Mouse (Mus musculus) testis, postnatal 10 days (tissue): ENCODE measurements around the gene 7420426K07Rik.

ENCODE experiments used
- DNase-seq: peaks from one replicate; pipeline ENCODE4 v3.0.0; 2021; ENCODE audit warnings: low spot score

The 7420426K07Rik gene

DNA sequence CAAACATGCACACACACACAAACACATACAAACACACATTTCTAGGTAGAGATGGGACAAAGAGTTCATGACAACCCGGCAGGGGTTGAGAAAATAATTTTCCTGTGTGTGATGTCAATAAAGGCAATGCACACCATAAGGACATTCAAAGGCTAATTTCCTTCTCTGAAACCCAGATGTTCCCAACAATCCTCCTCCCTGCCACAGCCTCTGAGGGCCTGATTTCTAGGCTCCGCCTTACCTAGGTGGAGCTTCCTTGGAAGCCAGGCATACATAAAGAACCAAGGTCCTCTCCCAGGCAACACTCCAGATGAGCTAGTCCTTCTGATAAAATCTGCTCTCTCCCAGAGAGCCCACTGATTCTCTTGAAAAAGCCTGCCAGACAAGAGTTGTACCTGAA is at the start of gene 7420426K07Rik:
7420426K07Rik (plus strand) TSS at position 301 of the 400 bp plus-strand sequence.
- no peak for DNase-seq

- peak; percentile 44 for DNase-seq
These were observed 46.7 kb upstream of the 7420426K07Rik start, which contains the start of gene Prr23a2 for GRCm38 (mm10) chr9:98856210-98856609. Prr23a2 (plus strand) TSS chr9:98856494.

GRCm38 (mm10) chr9:98863463-98863862 is 39.5 kb upstream of the 7420426K07Rik start:
- no peak for DNase-seq

DNA sequence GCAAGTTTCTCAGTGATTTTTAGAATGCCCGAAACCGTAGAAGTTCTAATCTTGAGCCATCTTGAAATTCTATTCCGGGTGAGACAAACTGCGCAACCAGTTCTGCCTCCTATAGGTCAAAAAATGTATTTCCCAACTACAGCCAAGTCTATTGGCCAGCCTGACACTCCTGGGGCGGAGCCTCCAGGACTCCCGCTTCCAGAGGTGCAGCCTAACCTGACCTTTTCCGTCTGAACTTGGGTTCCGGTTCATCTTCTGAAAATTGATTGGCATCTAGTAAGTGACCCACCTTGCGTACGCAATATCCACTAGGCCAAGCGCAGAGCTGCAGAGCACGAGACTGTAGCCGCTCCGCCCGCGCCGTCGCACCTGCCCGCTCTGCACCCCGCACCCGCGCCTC is 38.3 kb upstream of the 7420426K07Rik start, which contains the start of gene Prr23a3:
Prr23a3 (plus strand) TSS at position 197 of the 400 bp plus-strand sequence.
- DNase-seq = peak; percentile 42

DNA sequence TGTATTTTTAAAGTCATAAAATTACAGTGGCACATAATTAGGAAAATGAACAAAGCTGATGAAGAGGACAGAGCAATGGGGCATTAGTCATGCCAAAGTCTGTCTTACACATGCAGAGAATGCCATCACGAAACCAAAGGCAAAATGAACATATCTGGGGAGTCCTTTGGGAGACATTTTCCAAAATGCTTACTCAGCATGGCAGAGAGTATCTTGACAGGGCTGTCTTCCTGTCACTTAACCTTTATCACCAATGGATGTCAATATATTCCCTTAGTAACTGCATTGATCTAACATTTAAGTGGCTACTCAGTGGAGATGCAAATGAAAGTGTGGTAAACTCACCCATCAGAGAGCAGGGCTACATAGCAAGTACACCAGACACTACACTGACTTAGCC is 1.4 kb upstream of the 7420426K07Rik start:
- DNase-seq = no peak

- peak; percentile 35 for DNase-seq
These were observed 18.0 kb downstream of the 7420426K07Rik start for GRCm38 (mm10) chr9:98920629-98921523.

DNA sequence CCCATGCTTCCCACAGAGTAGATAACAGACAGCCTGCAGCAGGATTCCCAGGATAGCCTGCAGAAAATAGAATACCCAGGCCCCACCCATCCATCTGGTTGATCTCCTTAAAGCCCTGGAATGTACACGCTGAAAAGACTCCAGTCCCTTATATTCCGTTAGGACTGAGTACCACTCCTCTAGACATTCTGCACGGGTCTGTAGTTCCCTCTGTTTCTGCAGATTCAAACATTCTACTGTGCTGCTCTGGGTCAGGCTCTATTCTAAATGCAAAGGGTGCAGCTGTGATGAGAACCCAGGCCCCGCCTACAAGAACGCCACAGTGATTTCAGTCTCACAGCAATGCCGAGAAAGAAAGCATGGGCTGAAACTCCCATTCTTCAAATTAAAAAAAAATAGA is 20.2 kb downstream of the 7420426K07Rik start:
- DNase-seq = no peak

DNA sequence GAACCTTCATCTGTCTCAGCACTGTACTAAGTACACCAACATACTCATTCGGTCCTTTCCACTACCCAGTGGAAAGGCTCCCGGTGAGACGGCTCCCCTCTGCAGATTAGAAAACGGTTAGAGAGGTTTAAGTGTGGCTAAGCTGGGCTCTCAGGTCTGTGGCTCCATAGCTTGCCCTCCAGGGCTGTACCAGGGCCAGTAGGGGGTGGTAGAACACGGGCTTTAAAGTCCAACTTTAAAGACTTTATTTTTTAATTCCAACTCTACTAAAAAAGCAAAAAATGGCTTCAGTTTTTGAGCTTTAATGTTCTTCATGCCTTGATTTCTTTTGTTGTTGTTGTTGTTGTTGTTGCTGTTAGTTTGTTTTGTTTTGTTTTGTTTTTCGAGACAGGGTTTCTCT is 21.3 kb downstream of the 7420426K07Rik start:
- DNase-seq = peak; percentile 35

DNA sequence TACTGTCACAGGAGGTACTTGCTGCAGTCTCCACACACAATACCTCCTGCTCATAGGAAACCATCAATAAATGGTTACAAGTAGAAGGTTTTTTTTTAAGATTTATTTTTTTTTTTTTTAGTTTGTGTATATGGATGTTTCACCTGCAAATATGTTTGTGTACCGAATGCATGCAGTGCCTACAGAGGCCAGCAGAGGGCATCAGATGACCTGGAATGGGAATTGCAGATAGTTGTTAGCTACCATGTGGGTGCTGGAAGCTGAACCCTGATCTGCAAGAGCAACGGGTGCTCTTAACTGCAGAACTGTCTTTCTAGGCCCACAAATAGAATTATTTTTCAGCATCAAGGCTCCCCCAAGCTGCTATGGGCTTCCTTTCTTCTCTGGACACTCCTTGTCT is 26.6 kb downstream of the 7420426K07Rik start:
- peak; percentile 48 for DNase-seq

DNA sequence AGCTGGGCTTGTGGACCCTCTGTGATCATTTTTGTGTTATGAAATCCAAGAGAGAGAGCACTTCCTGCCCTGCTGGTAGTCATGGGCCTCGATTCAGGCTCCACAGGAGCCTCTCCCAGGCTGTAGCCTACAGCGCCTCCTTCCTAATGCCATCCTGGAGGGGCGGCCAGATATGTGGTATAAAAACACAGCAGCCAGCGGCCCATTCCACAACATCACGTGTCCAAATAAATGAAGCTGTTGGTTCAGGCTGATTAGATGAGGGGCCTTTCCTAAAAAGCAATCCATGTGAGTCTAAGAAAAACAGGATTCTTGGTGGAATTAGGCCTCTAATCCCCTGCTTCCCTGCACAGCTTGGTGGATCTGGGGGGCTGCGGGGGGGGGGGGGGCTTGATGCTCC is 30.0 kb downstream of the 7420426K07Rik start:
- DNase-seq = peak; percentile 13

- peak; percentile 31 for DNase-seq
These were observed 32.4 kb downstream of the 7420426K07Rik start for GRCm38 (mm10) chr9:98935190-98935909.

- no peak for DNase-seq
These were observed 36.4 kb downstream of the 7420426K07Rik start for GRCm38 (mm10) chr9:98939290-98939689.

GRCm38 (mm10) chr9:98952171-98953050 is 49.5 kb downstream of the 7420426K07Rik start:
- peak; percentile 56 for DNase-seq

GRCm38 (mm10) chr9:98953291-98953690 is 50.4 kb downstream of the 7420426K07Rik start:
- no peak for DNase-seq

DNA sequence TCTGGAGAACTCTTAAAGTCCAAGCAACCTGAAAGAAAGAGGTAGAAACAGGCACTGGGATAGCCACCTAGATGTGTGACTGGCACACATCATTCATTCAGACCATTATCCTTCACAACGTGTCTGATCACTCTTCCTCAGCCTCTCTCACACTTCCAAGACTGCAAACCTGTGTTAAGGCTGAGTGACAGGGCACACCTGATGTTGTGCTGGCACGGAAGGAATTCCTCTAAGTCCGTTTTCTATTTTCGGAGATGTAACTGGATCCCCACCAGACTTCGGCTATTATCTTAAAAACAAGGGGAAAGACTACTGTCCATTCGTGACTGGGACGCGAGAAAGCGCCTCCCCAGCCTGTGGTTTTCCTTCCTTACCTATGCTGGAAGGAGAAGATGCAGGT is 50.9 kb downstream of the 7420426K07Rik start:
- DNase-seq = no peak
